Mouse (Mus musculus): ENCODE data around the gene Usp12. TPM values are rescaled to one million over a fixed set of nuclear protein-coding genes. Genes with fewer than 3 reads are reported as not detected.

Gene Usp12
- total and polyA plus RNA-seq, 2 experiments: 6.9 to 16.3 TPM

GRCm38 (mm10) chr5:146813421-146813820, 18.6 kb upstream of the Usp12 start:
- no peak for DNase-seq (ENCODE audit: extremely low read depth, low read depth, low spot score)
- no peaks in the 10 kb centered on the region for H3K36me3 ChIP-seq (ENCODE audit: control insufficient read depth, insufficient read depth, low read length)
- H3K4me1 ChIP-seq (ENCODE audit: control insufficient read depth, insufficient read depth, low read length): no peaks in the 10 kb centered on the region
- no peak overlapping the region for H3K9ac ChIP-seq (ENCODE audit: low read depth, low read length)
- no peaks in the 10 kb centered on the region for H3K27me3 ChIP-seq (ENCODE audit: control insufficient read depth, insufficient read depth, low read length)
- TF ChIP-seq CTCF (IDR thresholded peaks at IDR 0.05; ENCODE audit: low read depth, low read length) (no peak), POLR2A (IDR thresholded peaks at IDR 0.05; ENCODE audit: extremely low read depth, insufficient read depth, low read length) (no peak)
- H3K4me3 ChIP-seq (ENCODE audit: insufficient read depth, low read depth, low read length): no peak overlapping the region
- H3K79me2 ChIP-seq (ENCODE audit: control insufficient read depth, insufficient read depth, low read length): no peaks in the 10 kb centered on the region
- WGBS: 91% methylated on average over 4 of the region's 4 CpGs
- no peak overlapping the region for H3K27ac ChIP-seq (replicated peaks; ENCODE audit: insufficient read depth, low read depth, low read length)

- H3K9ac ChIP-seq (ENCODE audit: low read depth, low read length): no peak overlapping the region
- no peak for TF ChIP-seq POLR2A (IDR thresholded peaks at IDR 0.05; ENCODE audit: extremely low read depth, insufficient read depth, low read length)
- no peak for TF ChIP-seq CTCF (IDR thresholded peaks at IDR 0.05; ENCODE audit: low read depth, low read length)
- WGBS: 94% methylated on average over 5 of the region's 5 CpGs
- no peaks in the 10 kb centered on the region for H3K36me3 ChIP-seq (ENCODE audit: control insufficient read depth, insufficient read depth, low read length)
- no peaks in the 10 kb centered on the region for H3K27me3 ChIP-seq (ENCODE audit: control insufficient read depth, insufficient read depth, low read length)
- no peaks in the 10 kb centered on the region for H3K4me1 ChIP-seq (ENCODE audit: control insufficient read depth, insufficient read depth, low read length)
- no peak for DNase-seq (ENCODE audit: extremely low read depth, low read depth, low spot score)
- no peak overlapping the region for H3K27ac ChIP-seq (replicated peaks; ENCODE audit: insufficient read depth, low read depth, low read length)
- H3K4me3 ChIP-seq (ENCODE audit: insufficient read depth, low read depth, low read length): no peak overlapping the region
- H3K79me2 ChIP-seq (ENCODE audit: control insufficient read depth, insufficient read depth, low read length): no peaks in the 10 kb centered on the region
Measured at GRCm38 (mm10) chr5:146812866-146813265, 18.1 kb upstream of the Usp12 start.

- Histone ChIP-seq H3K27ac (replicated peaks; ENCODE audit: insufficient read depth, low read depth, low read length) (no peak overlapping the region), H3K27me3 (ENCODE audit: control insufficient read depth, insufficient read depth, low read length) (no peaks in the 10 kb centered on the region)
Measured at GRCm38 (mm10) chr5:146809951-146810350, 15.1 kb upstream of the Usp12 start.

GRCm38 (mm10) chr5:146806004-146806430, 11.2 kb upstream of the Usp12 start:
- Histone ChIP-seq H3K36me3 (ENCODE audit: control insufficient read depth, insufficient read depth, low read length) (no peaks in the 10 kb centered on the region), H3K4me1 (ENCODE audit: control insufficient read depth, insufficient read depth, low read length) (no peaks in the 10 kb centered on the region), H3K4me3 (ENCODE audit: insufficient read depth, low read depth, low read length) (no peak overlapping the region), H3K27ac (replicated peaks; ENCODE audit: insufficient read depth, low read depth, low read length) (peak overlapping the region; percentile 47), H3K79me2 (ENCODE audit: control insufficient read depth, insufficient read depth, low read length) (no peaks in the 10 kb centered on the region), H3K9ac (ENCODE audit: low read depth, low read length) (no peak overlapping the region), H3K27me3 (ENCODE audit: control insufficient read depth, insufficient read depth, low read length) (no peaks in the 10 kb centered on the region)
- peak; percentile 60 for DNase-seq (ENCODE audit: extremely low read depth, low read depth, low spot score)
- 78% methylated on average over 8 of the region's 8 CpGs for WGBS
- no peak for TF ChIP-seq CTCF (IDR thresholded peaks at IDR 0.05; ENCODE audit: low read depth, low read length)
- no peak for TF ChIP-seq POLR2A (IDR thresholded peaks at IDR 0.05; ENCODE audit: extremely low read depth, insufficient read depth, low read length)

More at GRCm38 (mm10) chr5:146809951-146810350, 15.1 kb upstream of the Usp12 start:
- Histone ChIP-seq H3K9ac (ENCODE audit: low read depth, low read length) (no peak overlapping the region), H3K4me3 (ENCODE audit: insufficient read depth, low read depth, low read length) (no peak overlapping the region), H3K79me2 (ENCODE audit: control insufficient read depth, insufficient read depth, low read length) (no peaks in the 10 kb centered on the region), H3K36me3 (ENCODE audit: control insufficient read depth, insufficient read depth, low read length) (no peaks in the 10 kb centered on the region), H3K4me1 (ENCODE audit: control insufficient read depth, insufficient read depth, low read length) (no peaks in the 10 kb centered on the region)
- DNase-seq (ENCODE audit: extremely low read depth, low read depth, low spot score): no peak
- TF ChIP-seq CTCF (IDR thresholded peaks at IDR 0.05; ENCODE audit: low read depth, low read length): no peak
- no peak for TF ChIP-seq POLR2A (IDR thresholded peaks at IDR 0.05; ENCODE audit: extremely low read depth, insufficient read depth, low read length)
- 79% methylated on average over 5 of the region's 5 CpGs for WGBS

GRCm38 (mm10) chr5:146798031-146798430, 3.2 kb upstream of the Usp12 start:
- WGBS: 58% methylated on average over 9 of the region's 9 CpGs
- no peaks in the 10 kb centered on the region for H3K36me3 ChIP-seq (ENCODE audit: control insufficient read depth, insufficient read depth, low read length)
- TF ChIP-seq POLR2A (IDR thresholded peaks at IDR 0.05; ENCODE audit: extremely low read depth, insufficient read depth, low read length): no peak
- TF ChIP-seq CTCF (IDR thresholded peaks at IDR 0.05; ENCODE audit: low read depth, low read length): no peak
- H3K4me3 ChIP-seq (ENCODE audit: insufficient read depth, low read depth, low read length): no peak overlapping the region
- H3K4me1 ChIP-seq (ENCODE audit: control insufficient read depth, insufficient read depth, low read length): peaks cover 3% of the 10 kb centered on the region; the same call in 1 of the 2 replicates
- DNase-seq (ENCODE audit: extremely low read depth, low read depth, low spot score): no peak
- H3K9ac ChIP-seq (ENCODE audit: low read depth, low read length): no peak overlapping the region
- H3K79me2 ChIP-seq (ENCODE audit: control insufficient read depth, insufficient read depth, low read length): no peaks in the 10 kb centered on the region
- no peak overlapping the region for H3K27ac ChIP-seq (replicated peaks; ENCODE audit: insufficient read depth, low read depth, low read length)
- no peaks in the 10 kb centered on the region for H3K27me3 ChIP-seq (ENCODE audit: control insufficient read depth, insufficient read depth, low read length)

GRCm38 (mm10) chr5:146795728-146796127, 922 bp upstream of the Usp12 start:
- Histone ChIP-seq H3K36me3 (ENCODE audit: control insufficient read depth, insufficient read depth, low read length) (no peaks in the 10 kb centered on the region), H3K4me1 (ENCODE audit: control insufficient read depth, insufficient read depth, low read length) (peaks cover 13% of the 10 kb centered on the region), H3K79me2 (ENCODE audit: control insufficient read depth, insufficient read depth, low read length) (peaks cover 17% of the 10 kb centered on the region), H3K27ac (replicated peaks; ENCODE audit: insufficient read depth, low read depth, low read length) (no peak overlapping the region), H3K4me3 (ENCODE audit: insufficient read depth, low read depth, low read length) (no peak overlapping the region), H3K27me3 (ENCODE audit: control insufficient read depth, insufficient read depth, low read length) (no peaks in the 10 kb centered on the region), H3K9ac (ENCODE audit: low read depth, low read length) (no peak overlapping the region)
- no peak for TF ChIP-seq POLR2A (IDR thresholded peaks at IDR 0.05; ENCODE audit: extremely low read depth, insufficient read depth, low read length)
- no peak for TF ChIP-seq CTCF (IDR thresholded peaks at IDR 0.05; ENCODE audit: low read depth, low read length)
- 87% methylated on average over 13 of the region's 13 CpGs for WGBS
- DNase-seq (ENCODE audit: extremely low read depth, low read depth, low spot score): no peak
